8 mouse cellular contexts compared by ENCODE assay signal in genomic region chrX:7765281-7765670, GRCm38 (mm10). TPM values are rescaled to one million over a fixed set of nuclear protein-coding genes. Genes with fewer than 3 reads are reported as not detected.
DNase-seq lines count a peak whose midpoint lies in the region; ATAC-seq and TF ChIP-seq lines count a peak whose summit lies in the region.

No protein-coding gene starts in this region.

- no peak for TF ChIP-seq CTCF in liver, adult 2 months (IDR thresholded peaks at IDR 0.05; ENCODE audit: low read depth, low read length)

- peak overlapping the region; percentile 72 for H3K27ac ChIP-seq in liver, adult 2 months (replicated peaks; ENCODE audit: insufficient read depth, low read depth, low read length)
- H3K27ac ChIP-seq in forebrain, embryonic 10.5 days: 0 out of 2 replicates have a peak overlapping the region, but pooled peaks have one; percentile 30
- no peak overlapping the region for H3K27ac ChIP-seq in limb, embryonic 10.5 days
- H3K27ac ChIP-seq in neural tube, embryonic 14.5 days (ENCODE audit: low read depth, low read length): no peak overlapping the region

- no peaks in the 10 kb centered on the region; the same call in 1 of the 2 replicates for H3K9me3 ChIP-seq in forebrain, embryonic 10.5 days
- H3K9me3 ChIP-seq in limb, embryonic 10.5 days (replicated peaks): no peaks in the 10 kb centered on the region
- no peaks in the 10 kb centered on the region for H3K9me3 ChIP-seq in neural tube, embryonic 14.5 days (ENCODE audit: control insufficient read depth, low read length)

- H3K9ac ChIP-seq in liver, adult 2 months (ENCODE audit: low read depth, low read length): peak overlapping the region; percentile 53
- peak overlapping the region; percentile 21; the same call in 1 of the 2 replicates for H3K9ac ChIP-seq in neural tube, embryonic 14.5 days (replicated peaks; ENCODE audit: low read depth, low read length)

- H3K4me3 ChIP-seq in liver, adult 2 months (ENCODE audit: insufficient read depth, low read depth, low read length): peak overlapping the region; percentile 8
- H3K4me3 ChIP-seq in forebrain, embryonic 10.5 days: peak overlapping the region; percentile 72
- peak overlapping the region; percentile 71 for H3K4me3 ChIP-seq in limb, embryonic 10.5 days
- peak overlapping the region; percentile 18; the same call in 1 of the 2 replicates for H3K4me3 ChIP-seq in neural tube, embryonic 14.5 days (ENCODE audit: low read depth, low read length)

- ATAC-seq in neural tube, embryonic 14.5 days (ENCODE audit: low read depth): no peak

- no peaks in the 10 kb centered on the region for H3K27me3 ChIP-seq in liver, adult 2 months (ENCODE audit: control insufficient read depth, insufficient read depth, low read length)
- no peaks in the 10 kb centered on the region for H3K27me3 ChIP-seq in forebrain, embryonic 10.5 days (ENCODE audit: poor library complexity, severe bottlenecking)
- no peaks in the 10 kb centered on the region for H3K27me3 ChIP-seq in limb, embryonic 10.5 days (ENCODE audit: low read depth, poor library complexity, severe bottlenecking)
- H3K27me3 ChIP-seq in neural tube, embryonic 14.5 days (ENCODE audit: control insufficient read depth, insufficient read depth, low read length): no peaks in the 10 kb centered on the region

- peak overlapping the region; percentile 61 for H3K4me2 ChIP-seq in neural tube, embryonic 14.5 days (ENCODE audit: low read depth, low read length)

- peaks cover 13% of the 10 kb centered on the region for H3K4me1 ChIP-seq in liver, adult 2 months (ENCODE audit: control insufficient read depth, insufficient read depth, low read length)
- H3K4me1 ChIP-seq in forebrain, embryonic 10.5 days: peaks cover 29% of the 10 kb centered on the region
- peaks cover 22% of the 10 kb centered on the region for H3K4me1 ChIP-seq in limb, embryonic 10.5 days
- no peaks in the 10 kb centered on the region for H3K4me1 ChIP-seq in neural tube, embryonic 14.5 days (ENCODE audit: control insufficient read depth, insufficient read depth, low read length)

- 42% methylated on average over 13 of the region's 13 CpGs for WGBS in liver, adult 2 months
- WGBS in forebrain, embryonic 10.5 days: 16% methylated on average over 13 of the region's 13 CpGs
- WGBS in limb, embryonic 10.5 days: 25% methylated on average over 12 of the region's 13 CpGs
- WGBS in neural tube, embryonic 14.5 days: 27% methylated on average over 13 of the region's 13 CpGs

- TF ChIP-seq POLR2A in liver, adult 2 months (IDR thresholded peaks at IDR 0.05; ENCODE audit: extremely low read depth, insufficient read depth, low read length): no peak

- peaks cover 26% of the 10 kb centered on the region for H3K36me3 ChIP-seq in liver, adult 2 months (ENCODE audit: control insufficient read depth, insufficient read depth, low read length)
- H3K36me3 ChIP-seq in forebrain, embryonic 10.5 days (replicated peaks): peaks cover 39% of the 10 kb centered on the region
- H3K36me3 ChIP-seq in limb, embryonic 10.5 days: peaks cover 39% of the 10 kb centered on the region
- H3K36me3 ChIP-seq in neural tube, embryonic 14.5 days (ENCODE audit: control insufficient read depth, insufficient read depth, low read length): peaks cover 3% of the 10 kb centered on the region

- no peaks in the 10 kb centered on the region; the same call in 1 of the 2 replicates for H3K79me2 ChIP-seq in liver, adult 2 months (ENCODE audit: control insufficient read depth, insufficient read depth, low read length)

- DNase-seq in liver, adult 2 months (ENCODE audit: extremely low read depth, low read depth, low spot score): no peak
- no peak for DNase-seq in liver
- no peak for DNase-seq in forebrain, embryonic 10.5 days (ENCODE audit: extremely low spot score, low spot score)
- no peak for DNase-seq in limb, embryonic 10.5 days (ENCODE audit: low spot score)
- no peak for DNase-seq in cerebellum, adult 18-20 months
- no peak for DNase-seq in gastrocnemius, postnatal 4 days (ENCODE audit: low spot score in 2 of 2)
- no peak for DNase-seq in natural killer cell, adult 2 months (ENCODE audit: low spot score in 2 of 2)

RNA-seq across cellular contexts. Expression of gene Tfe3, which starts 2.9 kb away (rescaled TPM):
- total RNA-seq in liver, adult 2 months (2014; rRNA removed): 4.7 and 9.4 TPM in 2 replicates
- 15.6 and 17.0 TPM in 2 replicates for polyA plus RNA-seq in liver, adult 2 months (2012; rRNA removed)
- polyA plus RNA-seq in forebrain, embryonic 10.5 days (2016; fragmentation: Nextera tagmentation; extraction: Ambion mirVana): 25.3 and 29.3 TPM in 2 replicates
- polyA plus RNA-seq in limb, embryonic 10.5 days (2016; fragmentation: Nextera tagmentation; extraction: Ambion mirVana): 26.0 and 26.8 TPM in 2 replicates
- 16.6 and 23.8 TPM in 2 replicates for polyA plus RNA-seq in neural tube, embryonic 14.5 days (2014; fragmentation: Nextera tagmentation; extraction: Ambion mirVana)
- total RNA-seq in gastrocnemius, postnatal 4 days (2021): 10 to 100 TPM; 16.9 to 19.4 TPM

RNA-seq across cellular contexts. Expression of gene Ccdc120, which starts 14.6 kb away (rescaled TPM):
- 0.34 and 0.37 TPM in 2 replicates for total RNA-seq in liver, adult 2 months (2014; rRNA removed)
- 1.00 and 1.1 TPM in 2 replicates for polyA plus RNA-seq in liver, adult 2 months (2012; rRNA removed)
- 14.5 and 19.3 TPM in 2 replicates for polyA plus RNA-seq in forebrain, embryonic 10.5 days (2016; fragmentation: Nextera tagmentation; extraction: Ambion mirVana)
- 21.8 and 21.9 TPM in 2 replicates for polyA plus RNA-seq in limb, embryonic 10.5 days (2016; fragmentation: Nextera tagmentation; extraction: Ambion mirVana)
- polyA plus RNA-seq in neural tube, embryonic 14.5 days (2014; fragmentation: Nextera tagmentation; extraction: Ambion mirVana): 55.9 and 57.1 TPM in 2 replicates
- 1 to 10 TPM; 2.7 to 4.0 TPM for total RNA-seq in gastrocnemius, postnatal 4 days (2021)

RNA-seq across cellular contexts. Expression of gene Gripap1, which starts 24.3 kb away (rescaled TPM):
- 11.5 and 13.5 TPM in 2 replicates for total RNA-seq in liver, adult 2 months (2014; rRNA removed)
- 14.6 and 22.2 TPM in 2 replicates for polyA plus RNA-seq in liver, adult 2 months (2012; rRNA removed)
- 45.6 TPM in 2 replicates for polyA plus RNA-seq in forebrain, embryonic 10.5 days (2016; fragmentation: Nextera tagmentation; extraction: Ambion mirVana)
- polyA plus RNA-seq in limb, embryonic 10.5 days (2016; fragmentation: Nextera tagmentation; extraction: Ambion mirVana): 29.5 and 36.3 TPM in 2 replicates
- polyA plus RNA-seq in neural tube, embryonic 14.5 days (2014; fragmentation: Nextera tagmentation; extraction: Ambion mirVana): 57.3 and 74.5 TPM in 2 replicates
- 10 to 100 TPM; 24.7 to 34.9 TPM for total RNA-seq in gastrocnemius, postnatal 4 days (2021)

RNA-seq across cellular contexts. Expression of gene Praf2, which starts 37.0 kb away (rescaled TPM):
- total RNA-seq in liver, adult 2 months (2014; rRNA removed): 1.1 and 2.8 TPM in 2 replicates
- 7.7 and 13.9 TPM in 2 replicates for polyA plus RNA-seq in liver, adult 2 months (2012; rRNA removed)
- 76.5 and 78.4 TPM in 2 replicates for polyA plus RNA-seq in forebrain, embryonic 10.5 days (2016; fragmentation: Nextera tagmentation; extraction: Ambion mirVana)
- 74.0 and 79.0 TPM in 2 replicates for polyA plus RNA-seq in limb, embryonic 10.5 days (2016; fragmentation: Nextera tagmentation; extraction: Ambion mirVana)
- 137 and 147 TPM in 2 replicates for polyA plus RNA-seq in neural tube, embryonic 14.5 days (2014; fragmentation: Nextera tagmentation; extraction: Ambion mirVana)
- 10 to 100 TPM; 18.5 to 18.7 TPM for total RNA-seq in gastrocnemius, postnatal 4 days (2021)

RNA-seq across cellular contexts. Expression of gene Gm45208, which starts 43.2 kb away (rescaled TPM):
- total RNA-seq in liver, adult 2 months (2014; rRNA removed): 1.0 TPM in 1 of 2 replicates, not detected in the other
- polyA plus RNA-seq in liver, adult 2 months (2012; rRNA removed): 1.5 and 1.9 TPM in 2 replicates
- 0.47 TPM in 1 of 2 replicates, not detected in the other for polyA plus RNA-seq in forebrain, embryonic 10.5 days (2016; fragmentation: Nextera tagmentation; extraction: Ambion mirVana)
- polyA plus RNA-seq in limb, embryonic 10.5 days (2016; fragmentation: Nextera tagmentation; extraction: Ambion mirVana): not detected in 2 replicates
- polyA plus RNA-seq in neural tube, embryonic 14.5 days (2014; fragmentation: Nextera tagmentation; extraction: Ambion mirVana): 0.47 and 2.9 TPM in 2 replicates
- not detected for total RNA-seq in gastrocnemius, postnatal 4 days (2021)

Comparison
In these comparisons a context has a peak if more than half of its experiments do, and no peak if none do; other contexts are left out.
1. H3K27ac ChIP-seq: peak in liver, adult 2 months (single experiment) and forebrain, embryonic 10.5 days (single experiment); none in limb, embryonic 10.5 days (single experiment) and neural tube, embryonic 14.5 days (single experiment).
2. H3K4me3 ChIP-seq: peak in every context shown above with its lines; median percentile 72 in forebrain, embryonic 10.5 days; 71 in limb, embryonic 10.5 days; 18 in neural tube, embryonic 14.5 days; 8 in liver, adult 2 months.